Mouse (Mus musculus) cortical plate, adult 2 months (tissue): ENCODE results near the gene Spc24.

Source experiments
- CTCF ChIP-seq: fragments of 200-500 bp; IDR thresholded peaks from 2 replicates; pipeline ENCODE4 v1.5.1; 2011; ENCODE audit warnings: mild to moderate bottlenecking, control low read depth, low read length; ENCODE audit not compliant: insufficient read depth; ENCODE audit errors: extremely low read depth
- POLR2A ChIP-seq: fragments of 200-500 bp; IDR thresholded peaks from 2 replicates; pipeline ENCODE4 v1.6.1; 2011; ENCODE audit warnings: mild to moderate bottlenecking, low read length, control low read depth; ENCODE audit not compliant: insufficient read depth; ENCODE audit errors: extremely low read depth

DNA sequence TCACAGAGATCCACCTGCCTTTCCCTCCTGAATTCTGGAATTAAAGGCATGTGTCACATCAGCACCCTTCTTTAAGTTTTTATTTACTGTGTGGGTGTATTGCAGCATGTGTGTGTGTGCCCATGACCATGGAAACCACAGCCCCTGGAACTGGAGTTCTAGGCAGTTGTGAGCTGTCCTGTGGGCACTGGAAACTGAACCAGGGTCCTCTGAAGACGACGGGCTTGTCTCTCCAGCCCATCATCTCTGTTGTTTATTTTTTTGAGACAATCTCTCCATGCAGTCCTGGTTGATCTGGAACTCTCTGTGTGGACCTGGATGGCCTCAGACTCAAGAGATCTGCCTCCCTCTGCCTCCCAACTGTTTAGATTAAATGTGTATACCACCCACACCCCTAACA lies 43.1 kb downstream of the Spc24 start:
- TF ChIP-seq POLR2A, result no peak
- TF ChIP-seq CTCF, result no peak
